Mouse (Mus musculus) CH12.LX (cell line): ENCODE measurements around the gene Zfp386. TPM values are rescaled to one million over a fixed set of nuclear protein-coding genes. Genes with fewer than 3 reads are reported as not detected.

ENCODE experiments used
- DNase-seq: peaks from one replicate; pipeline ENCODE4 v3.0.0-alpha.2; 2013; ENCODE audit errors: extremely low read depth
- H3K27ac ChIP-seq: 2 replicates; pipeline ENCODE4 v1.5.1; 2012; ENCODE audit warnings: low read depth, mild to moderate bottlenecking, control low read depth, moderate library complexity; ENCODE audit not compliant: insufficient read depth
- H3K27me3 ChIP-seq: replicated peaks from 2 replicates; pipeline ENCODE3; 2012; ENCODE audit warnings: inconsistent platforms
- H3K36me3 ChIP-seq, 2 experiments: replicated peaks in 1 of 2; 2 replicates each; pipeline versions ENCODE3 to v1.6.1; 2012; ENCODE audit warnings: inconsistent platforms in 1 of 2, low read length in 1 of 2, mild to moderate bottlenecking in 1 of 2, mixed read lengths in 1 of 2, moderate library complexity in 1 of 2; ENCODE audit not compliant: control insufficient read depth in 1 of 2, insufficient read depth in 1 of 2
- H3K4me1 ChIP-seq, 2 experiments: 2 replicates each; pipeline ENCODE4 v1.6.1; 2012; ENCODE audit warnings: inconsistent platforms in 1 of 2, moderate library complexity in 1 of 2; ENCODE audit not compliant: insufficient read depth in 2 of 2, control insufficient read depth in 1 of 2
- H3K4me2 ChIP-seq: 2 replicates; pipeline ENCODE4 v1.6.1; 2012; ENCODE audit warnings: low read depth, mild to moderate bottlenecking, control low read depth; ENCODE audit not compliant: poor library complexity, insufficient read depth, severe bottlenecking
- H3K4me3 ChIP-seq, 3 experiments: fragments of 150-350 bp in 1 of 3; sonication (generic) in 1 of 3; replicated peaks in 1 of 3; 2 replicates each; pipeline versions ENCODE3 to v1.5.1; 2011 to 2012; ENCODE audit warnings: low read depth in 2 of 3, low read length in 2 of 3, mild to moderate bottlenecking in 2 of 3, moderate library complexity in 2 of 3, control low read depth in 1 of 3, improper control_type of control experiment in 1 of 3, inconsistent platforms in 1 of 3, mixed read lengths in 1 of 3; ENCODE audit not compliant: poor library complexity in 1 of 3
- H3K79me2 ChIP-seq: replicated peaks from 2 replicates; pipeline ENCODE4 v1.6.1; 2012; ENCODE audit warnings: mild to moderate bottlenecking, moderate library complexity; ENCODE audit not compliant: control insufficient read depth, poor library complexity, insufficient read depth, severe bottlenecking; ENCODE audit errors: extremely low read depth
- H3K9ac ChIP-seq: 2 replicates; pipeline ENCODE4 v1.6.1; 2012; ENCODE audit warnings: low read depth, mild to moderate bottlenecking, control low read depth, moderate library complexity; ENCODE audit not compliant: insufficient read depth
- H3K9me3 ChIP-seq: replicated peaks from 2 replicates; pipeline ENCODE3; 2012; ENCODE audit warnings: low read length, inconsistent platforms, mixed read lengths
- CHD2 ChIP-seq: IDR thresholded peaks from 2 replicates; pipeline ENCODE4 v1.6.1; 2011; ENCODE audit warnings: low read length, improper control_type of control experiment
- E2F4 ChIP-seq: IDR thresholded peaks from 2 replicates; pipeline ENCODE4 v1.6.1; 2011; ENCODE audit warnings: low read depth, low read length, improper control_type of control experiment; ENCODE audit not compliant: insufficient replicate concordance
- ELF1 ChIP-seq: IDR thresholded peaks from 2 replicates; pipeline ENCODE4 v1.6.1; 2014; ENCODE audit warnings: low read depth, mild to moderate bottlenecking, inconsistent platforms, low read length, improper control_type of control experiment
- HCFC1 ChIP-seq: IDR thresholded peaks from 2 replicates; pipeline ENCODE4 v1.6.1; 2012; ENCODE audit warnings: low read depth, mild to moderate bottlenecking, inconsistent platforms, low read length, improper control_type of control experiment
- MAZ ChIP-seq: IDR thresholded peaks from 2 replicates; pipeline ENCODE4 v1.6.1; 2012; ENCODE audit warnings: low read depth, mild to moderate bottlenecking, inconsistent platforms, low read length, improper control_type of control experiment, moderate library complexity
- MYC ChIP-seq: IDR thresholded peaks from 2 replicates; pipeline ENCODE4 v1.6.1; 2011; ENCODE audit warnings: low read depth, mild to moderate bottlenecking, improper control_type of control experiment, low read length
- PAX5 ChIP-seq: IDR thresholded peaks from 2 replicates; pipeline ENCODE4 v1.6.1; 2012; ENCODE audit warnings: low read length, inconsistent platforms, mixed read lengths
- POLR2AphosphoS2 ChIP-seq: IDR thresholded peaks from 2 replicates; pipeline ENCODE4 v1.6.1; 2011; ENCODE audit warnings: low read depth, low read length, improper control_type of control experiment
- RCOR1 ChIP-seq: conservative IDR thresholded peaks from 2 replicates; pipeline ENCODE4 v1.6.1; 2012; ENCODE audit warnings: low read depth, mild to moderate bottlenecking, inconsistent platforms, low read length, improper control_type of control experiment
- SIN3A ChIP-seq: IDR thresholded peaks from 2 replicates; pipeline ENCODE4 v1.6.1; 2012; ENCODE audit warnings: low read length, improper control_type of control experiment, inconsistent platforms
- SMC3 ChIP-seq: IDR thresholded peaks from 2 replicates; pipeline ENCODE4 v1.6.1; 2011; ENCODE audit warnings: low read depth, low read length, improper control_type of control experiment
- TBP ChIP-seq: conservative IDR thresholded peaks from 2 replicates; pipeline ENCODE4 v1.6.1; 2011; ENCODE audit warnings: low read depth, low read length, improper control_type of control experiment
- TCF12 ChIP-seq: IDR thresholded peaks from 2 replicates; pipeline ENCODE4 v1.6.1; 2014; ENCODE audit warnings: low read depth, mild to moderate bottlenecking, inconsistent platforms, low read length, improper control_type of control experiment
- UBTF ChIP-seq: IDR thresholded peaks from 2 replicates; pipeline ENCODE4 v1.6.1; 2012; ENCODE audit warnings: low read depth, mild to moderate bottlenecking, inconsistent platforms, low read length, improper control_type of control experiment, moderate library complexity
- USF2 ChIP-seq: conservative IDR thresholded peaks from 2 replicates; pipeline ENCODE4 v1.6.1; 2011; ENCODE audit warnings: low read depth, low read length, improper control_type of control experiment
- ZKSCAN1 ChIP-seq: IDR thresholded peaks from 2 replicates; pipeline ENCODE4 v1.6.1; 2012; ENCODE audit warnings: low read depth, inconsistent platforms, low read length, improper control_type of control experiment, borderline replicate concordance
- dilution Hi-C: fragments of 300-500 bp; cut with MboI; formaldehyde crosslinking; loops from 2 replicates; pipeline ENCODE4 v1.14.3; 2020; ENCODE audit warnings: low sequenced_read_pairs; ENCODE audit not compliant: extremely low pct_unique_long_range_greater_than_20kb, extremely low pct_ligation_motif_present
- in situ Hi-C: fragments of 300-500 bp; cut with MboI; formaldehyde crosslinking; loops from 3 replicates; pipeline ENCODE4 v1.14.3; 2019; ENCODE audit warnings: low sequenced_read_pairs, low pct_ligation_motif_present, low pct_unique_long_range_greater_than_20kb, mixed read lengths
- polyA plus RNA-seq: library from polyadenylated mRNA; unstranded; fragments of >175 nt; gene quantifications from 2 replicates; pipeline ENCODE4 v1.2.1, GENCODE M21; 2012; ENCODE audit warnings: low read depth; ENCODE audit not compliant: insufficient read length
- total RNA-seq, 2 experiments: library from RNA; depleted of rRNA; stranded (reverse); fragments of 300-350 nt in 1 of 2; fragments of >200 nt in 1 of 2; gene quantifications; 2 replicates each; pipeline ENCODE4 v1.2.3; 2012 to 2014

Zfp386 gene
- total and polyA plus RNA-seq, 3 experiments, result 13.9 to 41.7 (median 23.4) TPM

DNA sequence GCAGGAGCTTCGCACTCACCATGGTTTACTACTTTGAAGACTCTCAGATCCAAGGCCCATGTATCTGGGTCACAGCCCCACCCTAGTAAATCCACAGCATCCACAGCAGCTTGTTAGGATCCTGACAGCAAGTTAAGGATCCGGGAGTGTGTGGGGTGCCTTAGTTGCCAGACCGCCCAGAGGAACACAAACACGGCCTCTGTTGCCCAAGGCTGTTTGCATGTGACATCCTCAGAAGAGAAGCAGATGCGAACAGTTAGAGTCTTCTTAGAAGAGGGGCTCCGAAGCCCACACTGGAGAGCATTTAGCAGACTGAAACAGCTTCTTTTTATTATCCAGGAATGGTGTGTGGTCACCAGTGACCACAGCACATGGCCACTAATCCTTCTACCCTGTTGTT lies 35.6 kb downstream of the Zfp386 start:
- H3K4me3 ChIP-seq, result no peak overlapping the region
- H3K79me2 ChIP-seq, result no peaks in the 10 kb centered on the region
- TF ChIP-seq ZKSCAN1, result no peak
- no peak overlapping the region for H3K27ac ChIP-seq
- no peak overlapping the region for H3K9ac ChIP-seq
- no peaks in the 10 kb centered on the region for H3K36me3 ChIP-seq
- dilution Hi-C loops (no loop called here), in situ Hi-C loops (loop anchor here (10.0 kb wide), 1 partner anchor 52 kb away; no protein-coding TSS in a partner anchor)
- H3K4me2 ChIP-seq, result no peak overlapping the region
- no peaks in the 10 kb centered on the region for H3K4me1 ChIP-seq
- no peaks in the 10 kb centered on the region for H3K9me3 ChIP-seq
- no peak for DNase-seq
- H3K27me3 ChIP-seq, result peaks cover 10% of the 10 kb centered on the region

DNA sequence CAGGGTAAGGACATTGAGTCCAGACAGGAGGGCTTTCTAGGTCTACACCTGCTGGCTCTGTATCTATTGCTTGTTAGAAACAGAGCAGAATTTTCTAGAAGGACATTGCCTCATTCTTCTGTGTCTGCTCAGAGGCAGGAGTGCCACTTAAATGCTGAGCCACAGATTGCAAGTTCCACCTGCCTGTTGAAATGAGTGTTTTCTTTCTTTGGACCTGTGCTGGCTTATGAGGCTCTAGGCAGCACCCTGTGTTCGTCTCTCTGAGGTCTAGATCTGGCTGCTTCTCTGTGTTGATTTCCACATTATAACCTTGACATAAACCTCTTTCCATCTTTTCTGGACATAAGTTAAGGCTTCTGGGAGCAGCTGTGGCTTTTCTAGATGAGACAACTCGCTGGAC lies 36.8 kb downstream of the Zfp386 start:
- H3K9me3 ChIP-seq, result no peaks in the 10 kb centered on the region
- no peaks in the 10 kb centered on the region for H3K4me1 ChIP-seq
- H3K4me3 ChIP-seq, result no peak overlapping the region
- H3K27ac ChIP-seq, result no peak overlapping the region
- H3K4me2 ChIP-seq, result no peak overlapping the region
- no peak for DNase-seq
- no peak overlapping the region for H3K9ac ChIP-seq
- dilution Hi-C loops, result no loop called here
- H3K36me3 ChIP-seq, result no peaks in the 10 kb centered on the region
- TF ChIP-seq TCF12 (no peak), ELF1 (no peak), CHD2 (no peak), MAZ (no peak), HCFC1 (no peak), USF2 (no peak), TBP (no peak), E2F4 (no peak), PAX5 (no peak), SIN3A (no peak), SMC3 (no peak), POLR2AphosphoS2 (no peak), RCOR1 (no peak), MYC (no peak), UBTF (no peak)
- peaks cover 2% of the 10 kb centered on the region for H3K27me3 ChIP-seq
- no peaks in the 10 kb centered on the region for H3K79me2 ChIP-seq
- in situ Hi-C loops, result loop anchor here (10.0 kb wide), 1 partner anchor 51 kb away; no protein-coding TSS in a partner anchor
